Mouse (Mus musculus) neutrophil, adult 5-6 weeks (primary cell): ENCODE measurements around the gene Pnma1. TPM values are rescaled to one million over a fixed set of nuclear protein-coding genes. Genes with fewer than 3 reads are reported as not detected.

Source experiments
- ATAC-seq: fragments of 151-379, 151-347 bp; 2 replicates; pipeline ENCODE4 v1.8.0; 2017; ENCODE audit warnings: mild to moderate bottlenecking, moderate TSS enrichment; ENCODE audit not compliant: insufficient number of reproducible peaks, poor library complexity, low FRiP score, severe bottlenecking; ENCODE audit errors: extremely low read depth
- total RNA-seq: library from RNA; stranded (forward); fragments of 200-1000 nt; gene quantifications from 2 replicates; pipeline ENCODE4 v1.2.3, GENCODE M21; 2017

Gene Pnma1
- total RNA-seq = 6.6 and 8.0 TPM in 2 replicates

- peak; percentile 28; the same call in 1 of the 2 replicates for ATAC-seq
Observed at GRCm38 (mm10) chr12:84147954-84148621, at the start of gene Pnma1. TSS of gene Pnma1 (minus strand) at chr12:84148489.

DNA sequence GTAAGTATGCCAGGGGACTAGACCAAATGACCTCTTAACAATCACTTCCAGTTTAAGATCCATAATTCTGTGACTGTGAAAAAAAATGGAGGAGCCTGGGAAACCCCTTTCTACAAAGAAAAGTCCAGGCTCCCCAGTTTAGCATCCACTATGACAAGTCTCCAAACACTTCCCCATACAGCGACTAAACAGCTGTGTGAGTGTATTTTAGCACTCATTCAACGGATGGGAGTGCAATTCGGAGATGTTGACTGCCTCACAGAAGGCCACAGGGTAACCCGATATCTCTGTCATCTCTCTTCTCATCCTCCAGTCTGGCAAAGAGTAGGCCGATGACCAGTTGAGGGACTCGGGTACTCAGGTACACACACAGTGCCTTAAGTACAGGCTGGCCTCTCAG, 46.9 kb upstream of the Pnma1 start:
- no peak for ATAC-seq

DNA sequence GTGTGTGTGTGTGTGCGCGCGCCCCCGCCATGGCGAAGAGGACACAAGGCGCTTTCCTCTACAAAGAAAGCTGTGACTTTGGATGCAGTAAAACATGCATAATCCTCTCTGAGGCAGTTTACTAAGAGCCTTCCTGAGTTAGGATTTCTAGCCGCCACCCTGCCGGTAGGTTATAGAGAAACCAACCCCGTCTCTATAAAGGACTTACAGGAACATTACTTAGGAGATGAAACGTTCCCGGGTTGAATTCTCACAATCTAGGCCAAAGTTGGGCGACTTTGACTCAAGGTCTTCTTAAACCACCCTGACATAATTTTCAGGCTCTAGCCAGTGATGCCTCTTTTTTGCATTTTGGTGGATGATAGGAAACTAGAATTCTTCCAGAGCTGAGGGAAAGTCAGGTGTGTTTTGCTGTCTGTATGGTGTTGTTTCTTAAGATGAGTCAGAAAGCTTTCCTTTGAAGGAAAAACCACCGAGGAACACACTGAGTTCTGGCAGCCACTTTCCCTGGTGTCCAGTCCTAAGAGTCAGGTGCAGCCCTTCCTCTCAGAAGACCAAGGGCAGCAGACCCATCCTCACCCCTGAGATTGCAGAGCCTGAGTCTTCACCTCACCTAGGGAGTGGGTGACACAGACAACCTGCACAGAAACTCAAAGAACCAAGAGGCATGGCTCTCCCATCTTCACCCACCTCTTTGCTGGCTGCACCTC, 46.3 kb upstream of the Pnma1 start:
- ATAC-seq = no peak

DNA sequence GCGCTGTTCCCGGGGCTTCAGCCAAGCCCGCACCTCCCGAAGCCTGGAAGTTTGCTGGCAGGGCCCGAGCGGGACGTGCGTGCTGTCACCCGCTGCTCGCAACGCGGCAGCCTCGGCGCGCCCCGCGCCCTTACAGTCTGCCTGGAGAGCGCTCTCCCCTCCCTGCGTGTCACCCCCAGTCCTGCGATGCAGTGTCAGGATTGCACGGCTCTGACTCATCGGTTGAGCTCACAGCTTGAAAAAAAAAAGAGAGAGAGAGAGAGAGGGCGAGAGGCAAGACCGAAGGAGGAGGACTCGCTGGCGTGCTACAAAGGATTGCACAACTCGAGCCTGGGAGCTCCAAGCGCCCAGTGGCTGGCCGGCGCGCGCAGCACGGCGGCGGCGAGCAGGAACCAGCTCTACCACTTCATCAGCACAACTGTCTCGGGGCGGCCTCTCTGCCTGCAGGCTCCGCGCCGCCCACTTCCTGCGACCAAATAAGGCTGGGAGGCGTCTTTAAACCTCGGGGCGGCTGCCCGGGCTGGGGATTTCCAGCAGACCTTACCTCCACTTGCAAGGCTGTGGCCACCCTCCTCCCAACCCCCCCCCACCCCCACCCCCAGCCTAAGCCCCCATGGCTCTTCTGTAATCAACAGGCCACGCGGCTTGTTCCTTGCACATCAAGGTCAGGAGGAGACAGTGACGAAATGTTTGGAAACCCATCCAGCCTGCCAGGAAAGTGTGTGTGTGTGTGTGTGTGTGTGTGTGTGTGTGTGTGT, 45.5 kb upstream of the Pnma1 start:
- ATAC-seq = peak; percentile 84

- ATAC-seq = no peak
Observed at GRCm38 (mm10) chr12:84192741-84193641, 44.7 kb upstream of the Pnma1 start.

GRCm38 (mm10) chr12:84192280-84192679, 44.0 kb upstream of the Pnma1 start:
- no peak for ATAC-seq

DNA sequence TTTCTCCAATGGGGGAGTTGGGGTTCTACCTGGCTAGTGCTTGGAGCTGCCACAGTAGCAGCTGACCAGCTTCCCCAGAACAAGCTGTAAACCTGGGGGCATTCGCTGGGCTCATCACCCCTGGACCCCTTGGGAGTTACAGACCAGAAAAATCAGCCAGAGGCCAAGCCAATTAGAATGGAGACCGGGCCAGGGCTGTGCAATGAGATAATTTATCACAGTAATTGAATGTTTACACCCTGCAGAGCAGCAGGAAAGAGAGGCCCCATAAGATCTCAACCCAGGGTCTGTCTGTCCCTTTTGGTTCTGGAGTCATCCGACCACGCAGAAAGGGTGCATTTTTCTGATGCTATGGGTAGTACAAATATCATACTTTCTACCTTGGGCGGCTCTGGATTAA, 43.5 kb upstream of the Pnma1 start:
- ATAC-seq = no peak

- ATAC-seq = no peak
Observed at GRCm38 (mm10) chr12:84191190-84191589, 42.9 kb upstream of the Pnma1 start.

- no peak for ATAC-seq
Observed at GRCm38 (mm10) chr12:84190151-84190820, 42.0 kb upstream of the Pnma1 start.

GRCm38 (mm10) chr12:84188881-84189444, 40.7 kb upstream of the Pnma1 start:
- no peak for ATAC-seq

DNA sequence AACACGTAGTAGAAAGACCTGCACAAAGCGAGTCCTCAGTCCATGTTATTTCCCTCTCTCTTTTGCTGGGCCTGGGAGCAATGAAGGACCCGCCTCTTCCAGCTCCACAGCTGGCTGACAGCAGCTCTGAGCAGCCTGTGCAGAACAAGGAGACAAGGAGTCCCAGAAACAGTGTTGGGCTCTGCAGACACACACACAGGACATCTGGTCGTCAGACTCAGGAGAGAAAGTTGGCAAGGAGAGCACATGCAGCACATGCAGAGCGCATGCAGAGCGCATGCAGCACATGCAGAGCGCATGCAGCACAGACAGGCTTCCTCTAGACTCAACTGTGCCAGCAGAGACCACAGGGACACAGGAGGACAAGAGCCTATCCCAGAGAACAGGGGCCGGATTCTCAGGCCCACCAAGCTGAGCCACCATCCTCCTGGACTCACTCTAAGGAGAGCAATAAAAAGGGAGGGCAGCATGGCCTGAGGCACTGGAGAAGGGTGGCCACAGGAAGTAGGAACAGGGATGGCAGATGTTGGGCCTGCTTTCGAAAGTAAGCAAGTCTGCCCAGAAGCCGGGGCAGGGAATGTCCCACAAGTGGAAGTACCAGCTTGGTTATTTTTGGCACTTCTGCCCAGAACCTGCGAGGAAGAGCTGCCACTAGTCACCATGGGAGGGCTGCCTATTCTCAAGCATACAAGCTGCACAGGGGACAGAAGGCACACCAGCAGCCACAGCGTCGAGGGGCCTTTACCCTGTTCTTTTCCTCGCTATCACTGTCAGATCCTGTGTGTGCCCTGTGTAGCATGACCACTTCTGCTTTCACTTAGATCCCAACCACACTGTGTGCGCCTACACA, 39.7 kb upstream of the Pnma1 start:
- peak; percentile 76 for ATAC-seq

GRCm38 (mm10) chr12:84186950-84187349, 38.7 kb upstream of the Pnma1 start:
- ATAC-seq = no peak

DNA sequence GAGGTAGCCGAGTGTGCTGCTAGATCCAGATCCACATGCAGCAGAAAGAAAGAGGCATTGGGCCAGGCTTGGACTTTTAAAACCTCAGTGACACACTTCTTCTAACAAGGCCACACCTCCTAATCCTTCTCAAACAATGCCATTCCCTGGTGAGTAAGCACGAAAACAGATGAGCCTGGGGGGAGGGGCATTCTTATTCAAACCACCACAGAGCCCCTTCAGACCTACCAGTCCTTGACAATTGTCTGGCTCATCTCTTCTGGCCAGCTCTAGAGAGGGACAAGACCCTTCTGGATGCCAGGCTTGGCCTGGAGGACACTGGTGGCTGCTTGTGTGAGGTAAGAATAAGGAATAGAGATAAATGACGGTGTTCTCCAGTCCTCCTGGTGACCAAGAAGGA, 38.2 kb upstream of the Pnma1 start:
- no peak for ATAC-seq

GRCm38 (mm10) chr12:84185547-84185946, 37.3 kb upstream of the Pnma1 start:
- ATAC-seq = no peak

- ATAC-seq = no peak
Observed at GRCm38 (mm10) chr12:84184979-84185378, 36.7 kb upstream of the Pnma1 start.

- ATAC-seq = no peak
Observed at GRCm38 (mm10) chr12:84181999-84182398, 33.7 kb upstream of the Pnma1 start.

GRCm38 (mm10) chr12:84180701-84181435, 32.6 kb upstream of the Pnma1 start:
- ATAC-seq = peak; percentile 18; the same call in 1 of the 2 replicates
